Mouse (Mus musculus) right cerebral cortex, adult 18-20 months (tissue): ENCODE data around the gene Hoxa13.

Experiments used
- DNase-seq: peaks from one replicate; pipeline ENCODE4 v3.0.0; 2022; ENCODE audit warnings: mixed read lengths

The Hoxa13 gene

DNA sequence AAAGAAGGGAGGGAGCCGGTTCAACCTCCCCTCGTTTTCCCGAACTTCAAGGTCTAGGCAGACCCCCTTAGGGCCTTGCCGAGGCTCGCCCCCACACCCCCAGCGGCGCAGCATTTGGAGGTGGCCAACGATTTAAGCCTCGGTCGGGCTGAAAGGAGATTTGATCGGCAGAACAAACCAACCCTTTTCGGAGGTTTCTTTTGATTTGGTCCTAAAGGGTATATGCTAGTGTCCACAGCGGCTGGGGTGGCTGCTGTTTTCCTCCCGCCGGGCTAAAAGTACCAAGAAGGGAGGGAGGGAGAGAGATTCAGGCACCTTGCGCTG, 11.3 kb downstream of the Hoxa13 start:
- no peak for DNase-seq

DNA sequence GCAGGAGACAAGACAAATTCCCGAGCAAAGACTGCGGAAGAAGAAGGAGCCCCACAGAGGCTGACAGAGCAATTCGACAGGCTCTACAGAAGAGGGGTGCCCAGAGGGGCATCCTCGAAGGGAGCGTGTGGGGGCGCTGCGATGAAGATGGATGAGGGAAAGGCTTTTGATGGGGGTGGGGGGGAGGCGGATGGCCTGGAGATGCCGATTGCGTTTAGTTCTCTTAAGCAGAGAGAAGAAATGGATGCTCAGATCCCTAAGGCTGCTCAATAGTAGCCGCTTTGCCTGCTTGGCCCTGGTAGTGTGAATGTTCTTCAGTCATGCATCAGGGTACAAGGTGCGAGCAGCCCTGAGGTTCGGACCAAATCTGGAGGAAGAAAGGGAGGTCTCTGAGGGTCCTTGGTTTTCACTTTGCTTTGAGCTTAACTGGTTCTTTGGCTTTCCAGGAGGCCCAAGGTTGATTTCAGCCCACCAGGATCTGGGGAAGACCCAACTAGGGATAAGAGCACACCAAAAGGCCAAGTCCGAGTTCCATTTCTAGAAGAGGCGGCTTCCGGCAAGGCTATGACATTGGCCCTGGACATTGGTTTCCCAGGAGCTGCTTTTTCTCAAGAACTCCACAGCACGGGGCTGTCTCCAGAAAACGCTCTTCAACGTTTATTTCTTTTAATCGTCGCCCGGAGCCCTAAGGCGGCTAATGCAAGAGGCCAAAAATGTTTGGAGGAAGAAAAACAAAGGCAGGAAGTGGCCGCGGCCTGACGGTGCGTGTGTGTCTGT, 11.9 kb downstream of the Hoxa13 start:
- DNase-seq, result no peak

DNA sequence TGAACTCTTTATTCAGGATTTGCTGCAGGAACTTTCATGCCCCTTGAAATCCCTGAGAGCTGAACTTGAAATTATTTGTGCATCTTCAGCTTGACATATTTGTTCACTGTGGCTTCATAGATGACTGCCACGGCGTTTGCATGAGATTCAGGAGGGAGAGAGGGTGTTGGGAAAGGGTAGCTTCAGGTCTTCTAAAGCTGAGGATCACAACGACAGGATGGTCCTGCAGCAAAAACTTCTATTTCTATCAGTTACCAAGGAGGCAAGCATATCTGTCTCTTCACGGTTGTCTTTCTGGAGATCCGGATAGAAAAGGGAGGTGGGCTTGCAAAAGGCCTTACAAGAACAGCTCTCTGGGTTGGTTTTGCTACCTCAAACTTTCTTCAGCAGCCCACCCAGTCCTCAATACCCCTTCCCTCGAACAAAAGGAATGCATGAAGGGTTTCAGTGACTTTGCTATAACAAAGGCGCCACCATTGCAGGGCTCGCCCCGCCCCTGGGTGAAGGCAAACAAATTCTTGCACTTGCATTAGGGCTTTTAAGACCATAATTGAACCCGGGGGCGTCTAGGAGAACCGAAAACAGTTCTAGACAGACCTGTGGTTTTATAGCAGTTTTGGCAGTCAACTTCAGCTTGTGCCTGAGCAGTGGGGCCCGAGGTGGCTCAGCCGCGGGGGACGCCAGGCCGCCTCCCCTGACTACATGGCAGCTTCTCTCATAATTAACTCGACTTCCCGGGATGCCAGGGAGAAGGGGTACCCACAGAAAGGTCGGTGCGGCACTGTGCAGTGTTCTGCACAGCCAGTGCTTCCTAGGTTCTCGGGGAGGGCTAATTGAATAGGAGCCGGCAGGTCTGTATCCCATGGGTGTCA, 12.7 kb downstream of the Hoxa13 start:
- no peak for DNase-seq

DNA sequence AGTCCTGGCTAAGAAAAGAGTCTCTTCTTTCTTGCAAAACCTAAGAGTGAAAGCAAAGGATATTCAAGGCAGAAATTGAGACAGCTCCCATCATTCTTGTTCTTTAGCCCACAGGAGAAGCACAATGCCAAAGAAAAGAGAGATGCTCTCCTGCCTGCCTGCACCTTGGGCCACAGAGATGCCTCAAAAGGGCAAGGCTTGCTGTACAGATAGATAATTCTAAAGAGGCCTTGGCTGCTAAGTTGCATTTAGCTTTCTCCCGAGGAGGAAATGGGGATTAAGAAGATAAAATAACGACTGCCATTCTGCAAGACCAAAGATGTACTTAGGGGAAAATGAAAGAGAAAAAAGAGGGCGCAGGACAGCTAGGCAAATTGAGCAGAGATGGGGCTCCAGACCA, 13.8 kb downstream of the Hoxa13 start:
- DNase-seq, result no peak

DNA sequence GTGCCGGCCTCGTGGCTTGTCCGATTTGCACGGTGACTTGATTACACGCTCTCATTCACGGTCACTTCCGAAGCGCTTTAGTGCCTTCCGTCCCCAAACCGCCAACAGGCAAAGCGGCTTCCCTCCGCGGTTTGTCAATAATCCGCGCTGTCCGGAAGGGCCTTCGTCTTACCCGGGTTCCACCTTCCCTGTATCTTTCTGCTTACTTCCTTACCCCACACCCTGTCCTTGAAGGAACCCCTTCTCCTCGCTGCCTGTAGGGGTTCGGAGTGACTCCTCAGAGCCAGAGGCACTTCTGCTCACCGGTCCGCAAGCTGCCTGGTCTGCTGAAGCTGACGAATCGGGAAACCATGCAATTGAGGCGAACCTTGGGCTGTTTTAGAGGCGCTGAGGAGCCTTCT, 14.3 kb downstream of the Hoxa13 start:
- no peak for DNase-seq

DNA sequence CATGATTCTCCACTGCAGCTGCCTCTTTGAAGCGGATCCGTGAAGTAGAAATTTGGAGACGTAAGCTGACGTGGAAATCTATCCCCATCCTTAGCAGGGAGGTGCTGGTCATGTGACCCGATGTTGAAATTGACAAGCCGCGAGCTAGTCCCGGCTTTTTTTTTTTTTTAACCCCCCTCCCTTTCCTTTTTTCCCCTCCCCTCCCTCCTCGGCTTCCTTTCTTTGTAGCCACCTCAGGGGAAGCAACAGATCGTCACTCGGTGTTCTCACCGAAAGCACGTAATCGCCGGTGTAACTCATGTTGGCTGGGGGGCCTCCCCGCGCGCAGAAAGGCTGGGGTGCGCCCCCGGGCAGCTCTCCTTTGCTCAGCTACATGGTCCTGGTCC, 14.9 kb downstream of the Hoxa13 start, which contains the start of gene Hoxa11:
TSS of gene Hoxa11 (minus strand) at position 54 of the 386 bp plus-strand sequence.
- DNase-seq, result no peak

DNA sequence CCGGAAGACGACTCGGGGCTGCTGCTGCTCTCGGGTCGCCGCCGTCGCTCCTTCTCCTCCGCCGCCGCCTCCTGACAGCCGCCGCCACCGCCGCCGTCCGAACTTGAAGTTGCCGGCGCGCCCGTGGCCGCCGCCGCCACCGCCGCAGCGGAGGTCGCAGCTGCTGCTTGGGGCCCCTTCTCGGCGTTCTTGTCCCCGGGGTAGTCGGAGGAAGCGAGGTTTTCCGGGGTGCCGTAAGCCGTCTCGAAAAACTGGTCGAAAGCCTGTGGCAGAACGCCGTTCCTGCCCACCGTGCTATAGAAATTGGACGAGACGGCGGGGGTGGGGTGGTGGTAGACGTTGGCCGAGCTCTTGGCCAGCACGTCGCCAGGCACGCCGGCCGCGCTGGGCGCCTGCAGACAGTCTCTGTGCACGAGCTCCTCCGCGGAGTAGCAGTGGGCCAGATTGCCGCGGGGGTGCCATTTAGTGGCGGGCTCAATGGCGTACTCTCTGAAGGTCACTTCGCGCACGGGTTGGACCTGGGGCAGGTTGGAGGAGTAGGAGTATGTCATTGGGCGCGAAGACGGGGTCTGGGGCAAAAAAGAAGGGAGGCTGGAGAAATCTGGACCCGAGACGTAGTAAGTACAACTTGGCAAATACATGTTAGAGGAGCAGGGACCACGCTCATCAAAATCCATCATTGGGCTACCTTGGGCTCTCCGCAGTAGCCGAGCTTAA, 15.5 kb downstream of the Hoxa13 start:
- DNase-seq, result no peak

DNA sequence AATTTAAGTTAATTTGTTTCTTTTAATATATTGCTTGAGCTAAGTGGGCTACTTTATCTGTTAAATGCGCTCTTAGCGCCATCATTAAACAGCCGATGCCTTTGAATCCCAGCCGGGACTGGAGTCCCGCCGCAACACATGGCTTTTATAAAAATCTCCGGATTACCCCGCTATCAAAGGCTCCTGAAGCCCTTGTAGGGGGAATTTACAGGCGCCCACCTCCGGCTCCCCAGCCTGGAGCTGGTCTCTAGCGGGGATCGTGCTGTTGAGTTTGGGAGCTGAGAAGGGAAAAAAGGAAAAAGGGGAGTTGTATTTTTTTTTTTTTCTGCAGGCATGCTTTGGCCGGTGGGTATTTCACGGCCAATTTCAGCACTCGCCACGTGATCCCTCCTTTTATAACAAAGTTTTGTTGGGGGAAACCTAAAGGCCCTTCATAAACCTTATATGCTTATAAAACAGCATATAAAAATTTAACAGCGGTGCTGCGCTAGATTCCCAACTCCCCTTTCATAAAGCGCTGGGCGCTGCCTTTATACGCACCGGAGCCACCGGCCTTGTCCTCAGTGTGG, 16.1 kb downstream of the Hoxa13 start:
- no peak for DNase-seq

DNA sequence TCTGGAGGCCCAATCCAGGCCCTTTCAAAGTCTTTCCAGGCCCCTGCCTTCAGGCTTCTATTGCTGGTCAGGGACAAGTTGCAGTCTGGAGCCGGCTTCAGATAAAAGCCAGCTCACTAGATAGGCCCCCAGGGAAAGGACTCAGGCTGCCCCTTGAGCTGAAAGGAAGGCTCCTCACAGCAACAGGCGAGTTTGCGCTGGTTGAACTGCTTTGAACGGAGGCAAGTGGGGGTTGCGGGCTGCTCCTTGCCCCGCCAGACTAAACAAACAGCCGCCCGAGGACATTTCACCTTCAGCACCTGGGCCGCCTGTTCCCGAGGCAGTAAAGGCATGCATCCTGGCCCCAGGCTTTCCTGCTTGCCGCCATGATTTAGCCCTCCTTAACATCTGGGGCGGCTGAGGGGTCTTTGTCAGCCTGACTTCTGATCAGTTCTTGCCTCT, 17.0 kb downstream of the Hoxa13 start:
- DNase-seq, result no peak

DNA sequence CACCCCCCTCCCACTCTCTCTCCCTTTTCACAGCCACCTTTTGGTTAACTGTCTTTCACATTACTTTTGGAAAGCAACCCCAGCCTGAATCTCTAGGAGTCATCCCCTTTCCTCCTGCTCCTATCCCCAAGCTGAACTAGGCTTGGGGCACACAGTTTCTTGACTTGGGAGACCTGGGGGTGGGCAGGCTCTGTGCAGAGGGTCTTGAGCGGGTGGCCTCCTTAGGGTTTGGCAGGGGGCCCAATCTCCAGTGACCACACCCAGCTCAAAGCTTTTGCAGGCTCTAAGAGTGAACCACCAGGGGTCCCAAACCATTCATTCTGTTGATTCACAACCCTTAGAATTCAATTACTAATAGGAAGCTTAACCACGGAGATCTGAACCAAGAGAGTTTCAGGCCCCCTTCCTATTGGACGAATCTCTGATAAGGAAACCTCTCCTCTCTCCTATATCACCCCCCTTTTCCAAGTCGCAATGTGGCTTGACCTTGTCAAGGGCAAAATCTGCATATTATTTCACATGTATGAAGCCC, 17.8 kb downstream of the Hoxa13 start:
- DNase-seq, result no peak

DNA sequence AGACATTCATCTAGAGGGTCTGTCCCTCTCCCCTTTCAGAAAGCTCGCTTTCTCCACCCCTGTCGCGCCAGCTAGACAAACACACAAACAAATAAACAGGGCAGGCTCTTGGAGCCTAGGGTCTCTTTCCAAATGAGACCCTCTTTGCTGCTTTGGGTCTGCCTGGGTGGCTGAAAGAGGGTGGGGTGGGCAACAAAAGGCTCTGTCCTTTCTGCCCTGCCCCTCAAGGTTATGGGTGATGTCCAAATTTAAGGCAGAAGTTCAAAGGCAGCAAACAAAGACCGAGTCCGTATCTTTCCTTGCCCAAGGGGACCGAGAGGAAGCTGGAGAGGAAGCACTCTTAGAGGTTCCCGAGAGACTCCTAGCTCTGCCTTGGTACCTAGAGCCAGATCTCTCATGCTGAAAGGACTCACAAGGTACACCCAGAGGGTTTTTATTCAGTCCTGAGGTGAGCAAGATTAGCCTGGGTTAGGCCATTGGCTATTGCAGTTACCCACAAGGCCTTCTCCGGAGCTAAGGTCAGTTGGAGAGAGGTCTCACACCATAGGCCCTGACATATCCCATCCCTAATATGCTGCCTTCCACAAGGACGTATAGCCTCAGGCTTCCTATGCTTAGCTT, 19.6 kb downstream of the Hoxa13 start:
- no peak for DNase-seq

DNA sequence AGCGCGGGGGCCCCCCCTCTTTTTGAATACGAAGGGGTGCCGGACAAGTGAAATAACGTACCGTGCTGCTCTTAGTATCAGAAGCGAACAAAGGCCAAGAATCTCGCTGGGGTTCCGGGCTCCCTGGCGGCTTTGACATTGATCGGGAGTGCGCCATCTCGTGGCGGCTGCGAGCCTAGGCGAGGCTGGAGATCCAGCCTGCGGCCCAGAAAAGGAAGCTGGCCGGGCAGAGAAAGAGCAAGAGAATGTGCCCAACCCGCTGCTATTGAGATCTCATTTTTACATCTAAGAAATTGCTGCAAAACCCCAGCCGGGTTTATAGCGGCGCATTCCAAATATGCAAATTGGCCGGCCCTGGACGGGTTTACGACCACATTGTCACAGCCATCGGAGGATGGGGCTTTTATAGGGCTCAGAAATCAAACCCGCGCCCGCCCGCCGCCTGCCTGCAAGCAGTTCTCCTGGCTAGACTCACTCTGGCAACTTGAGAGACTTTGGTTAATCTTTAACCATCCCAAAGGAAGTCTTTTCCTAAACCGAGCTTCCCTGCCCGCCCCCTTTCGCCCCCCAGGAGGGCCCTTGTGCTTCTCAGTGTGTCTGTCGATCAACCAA, 20.2 kb downstream of the Hoxa13 start, which contains the start of gene Hoxa10:
TSS of gene Hoxa10 (minus strand) at position 466 of the 612 bp plus-strand sequence.
- DNase-seq, result no peak

DNA sequence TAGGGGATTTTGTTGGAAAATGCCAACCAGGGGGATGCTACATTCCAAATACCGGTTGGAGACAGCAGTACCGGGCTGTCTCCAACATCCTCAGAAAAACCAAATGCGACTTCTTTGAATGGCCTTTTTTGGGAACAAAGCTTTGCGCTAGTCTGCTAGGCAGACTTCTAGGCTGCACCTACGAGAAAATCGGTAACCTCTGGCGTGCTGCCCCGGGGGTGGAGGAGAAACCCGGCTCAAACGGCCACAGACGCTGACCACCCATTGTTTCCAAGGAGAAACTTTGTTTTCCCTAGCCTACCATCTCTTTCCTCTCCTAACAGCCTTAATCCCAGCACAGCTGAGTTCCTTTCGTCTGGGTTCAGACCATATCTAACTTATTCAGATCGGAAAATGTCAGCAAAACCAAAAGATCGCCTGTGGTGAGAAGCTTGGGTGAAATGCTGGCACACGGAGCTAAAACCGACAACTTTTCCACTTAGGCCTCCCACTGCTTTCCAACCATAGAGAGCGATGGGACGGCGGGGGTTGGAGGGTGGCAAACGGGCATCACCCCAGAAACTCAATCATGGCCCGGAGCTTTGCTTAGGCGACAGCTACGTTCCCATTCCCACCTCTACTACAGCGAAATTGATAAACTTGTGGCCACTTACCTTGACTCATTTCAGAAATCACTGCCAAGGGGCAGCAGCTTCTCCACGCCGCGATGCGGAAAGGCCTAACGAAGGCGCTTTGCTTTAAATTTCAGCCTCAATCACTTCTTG, 20.9 kb downstream of the Hoxa13 start:
- DNase-seq, result no peak

DNA sequence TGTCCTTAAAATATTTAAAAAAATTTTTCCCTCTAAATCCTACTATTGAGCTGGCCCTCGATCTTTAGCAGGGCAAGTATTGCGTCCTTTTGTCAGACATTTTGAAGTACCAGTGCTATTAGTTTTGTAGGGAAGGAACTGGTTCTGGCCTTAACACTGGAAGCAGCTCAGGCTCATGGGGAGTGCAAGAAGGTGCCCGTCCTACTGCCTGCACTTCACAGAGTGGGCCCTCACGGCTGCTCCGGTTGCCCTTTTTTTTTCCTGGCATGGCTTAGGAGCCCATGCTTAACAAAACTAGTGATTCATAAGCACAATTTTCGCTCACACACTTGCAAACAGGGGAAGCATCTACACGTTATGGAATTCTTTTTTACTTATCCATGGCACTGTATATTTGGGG, 21.7 kb downstream of the Hoxa13 start:
- DNase-seq, result no peak

DNA sequence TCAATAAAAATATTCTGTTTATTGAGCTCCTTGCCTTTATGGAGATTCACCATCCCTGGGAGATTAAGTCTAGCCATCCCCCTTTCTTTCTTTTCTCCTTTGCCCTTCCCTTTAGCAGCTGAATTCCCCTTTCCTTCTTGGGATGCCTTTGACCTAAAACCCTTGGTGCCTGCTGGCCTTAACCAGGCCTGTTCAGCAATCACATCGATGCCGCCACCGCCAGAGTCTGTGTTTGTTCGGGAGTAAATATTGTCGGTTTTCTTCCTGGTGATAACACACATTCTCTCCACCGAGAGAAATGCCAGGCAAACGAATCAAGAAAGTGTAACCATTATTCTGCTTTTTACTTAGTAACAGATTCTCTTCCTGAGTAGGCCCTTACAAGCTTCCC, 22.5 kb downstream of the Hoxa13 start:
- no peak for DNase-seq

DNA sequence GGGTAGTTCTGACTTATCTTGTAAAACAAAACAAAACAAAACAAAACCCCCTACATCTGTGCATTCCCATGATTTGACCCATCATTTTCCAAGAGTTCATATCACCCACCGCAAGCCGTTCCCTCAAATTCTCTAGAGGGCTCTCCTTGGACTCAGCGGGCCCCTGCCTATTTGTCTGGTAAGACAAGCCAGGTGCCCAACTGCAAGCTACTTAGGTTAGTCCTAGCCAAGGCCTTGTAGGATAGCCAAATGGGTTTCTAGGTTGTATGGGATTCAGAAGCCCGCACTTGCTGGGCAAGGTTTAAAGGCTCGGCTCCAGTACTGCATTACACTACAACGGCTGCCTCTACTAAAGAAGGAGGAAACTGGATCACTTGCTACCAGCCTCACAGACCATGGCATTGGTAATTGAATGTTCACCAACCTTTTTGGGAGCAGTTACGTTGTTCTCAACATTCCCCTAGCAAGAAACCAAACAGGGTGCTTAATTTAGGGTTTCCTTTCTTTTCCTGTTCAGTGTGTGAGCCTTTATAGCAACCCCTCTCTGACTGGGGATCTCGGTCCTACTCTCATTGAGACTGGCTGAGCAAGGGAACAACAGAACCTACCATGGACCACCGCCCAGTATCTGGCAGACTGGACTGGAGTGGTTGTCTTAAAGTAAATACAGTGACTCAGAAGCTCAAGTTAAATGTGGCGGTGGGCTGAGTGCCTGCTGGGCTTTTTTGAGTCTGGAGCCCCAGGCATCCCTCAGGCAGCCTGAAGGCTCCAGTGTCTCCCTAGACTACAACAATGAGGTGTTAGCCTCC, 23.1 kb downstream of the Hoxa13 start:
- no peak for DNase-seq

DNA sequence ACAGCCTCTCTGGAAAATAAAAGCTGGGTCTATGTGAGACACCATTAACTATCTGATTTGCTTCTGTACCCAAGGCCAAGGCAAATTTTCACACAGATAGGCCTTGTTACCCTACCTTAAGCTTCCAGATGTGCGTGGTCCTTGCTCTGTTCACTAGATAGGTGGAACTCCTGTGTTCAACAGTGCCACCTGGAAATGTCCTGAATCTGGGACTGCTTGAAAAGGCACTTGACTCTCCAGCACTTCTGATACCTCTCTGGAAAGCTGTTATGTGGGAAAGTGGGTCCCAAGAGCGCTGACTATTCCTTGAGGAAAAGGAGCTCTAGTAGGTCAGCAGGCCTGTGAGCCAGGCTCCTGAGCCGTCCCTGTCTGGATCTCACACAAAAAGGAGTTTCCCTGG, 23.9 kb downstream of the Hoxa13 start:
- DNase-seq, result no peak

DNA sequence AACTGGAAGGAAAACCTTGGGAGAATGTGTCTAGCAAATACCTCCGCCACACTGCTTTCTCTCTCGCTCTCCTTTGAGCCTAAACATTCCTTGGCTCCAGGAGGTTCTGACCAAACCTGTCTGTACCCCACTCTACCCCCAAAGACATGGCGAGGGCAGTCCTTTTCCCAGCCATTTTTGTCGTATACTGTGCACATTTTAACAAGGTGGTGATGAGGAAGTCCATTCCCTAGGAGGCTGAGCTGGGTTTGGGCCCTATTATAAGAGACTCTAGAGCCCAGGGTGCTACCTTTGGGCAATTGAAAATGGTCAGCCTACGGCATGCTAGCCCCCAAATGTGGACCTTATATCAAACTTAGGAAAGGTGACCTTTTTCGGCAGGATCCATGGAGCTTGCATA, 24.8 kb downstream of the Hoxa13 start:
- no peak for DNase-seq

DNA sequence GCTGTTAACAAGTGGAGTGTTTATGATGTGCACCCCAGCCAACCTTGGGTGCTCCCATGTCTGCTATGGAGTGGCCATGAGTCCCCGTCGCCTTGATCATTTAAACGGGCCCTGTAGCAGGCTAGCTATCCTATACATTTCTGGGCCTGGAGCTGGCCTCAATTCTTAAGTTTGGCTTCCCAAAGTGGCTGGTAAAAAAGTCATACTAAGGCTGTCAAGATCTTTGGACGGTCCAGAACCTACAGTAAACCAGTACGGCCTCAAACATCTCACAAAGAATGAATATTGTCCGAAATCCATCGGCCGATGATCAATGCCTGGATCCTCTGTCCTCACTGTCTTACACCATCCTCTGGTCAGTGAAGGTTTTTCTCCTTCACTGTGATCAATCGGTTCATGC, 25.4 kb downstream of the Hoxa13 start:
- DNase-seq, result no peak

DNA sequence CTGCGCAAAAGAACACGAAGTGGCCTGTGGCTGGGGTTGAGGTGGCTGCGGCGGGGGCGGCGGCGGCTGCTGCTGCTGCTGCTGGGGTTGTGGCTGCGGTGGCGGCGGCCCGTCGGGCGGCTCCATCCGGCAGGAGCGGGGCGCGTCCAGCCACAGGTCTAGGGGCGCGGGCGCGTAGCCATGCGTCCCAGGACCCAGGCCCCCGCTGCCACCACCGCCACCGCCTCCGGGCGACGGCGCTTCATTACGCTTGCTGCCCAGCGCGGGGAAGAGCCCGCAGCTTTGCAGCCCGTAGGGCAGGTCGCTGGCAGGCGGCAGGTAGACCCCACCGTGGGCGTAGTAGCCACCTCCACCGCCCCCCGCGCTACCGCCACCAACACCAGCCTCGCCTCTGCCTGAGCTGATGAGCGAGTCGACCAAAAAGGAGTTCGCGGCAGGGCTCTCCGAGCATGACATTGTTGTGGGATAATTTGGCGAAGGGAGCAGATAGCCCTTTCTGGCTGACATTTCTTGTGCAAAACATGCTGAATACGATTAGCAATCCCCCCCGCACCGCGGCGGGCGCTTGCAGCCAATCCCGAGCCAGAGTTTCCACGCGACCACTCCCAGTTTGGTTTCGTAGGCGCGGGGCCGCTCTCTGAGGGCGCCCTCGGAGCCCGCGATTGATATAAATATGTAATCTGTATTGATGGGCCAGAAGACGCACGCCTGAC, 26.1 kb downstream of the Hoxa13 start:
- DNase-seq, result no peak
